Mouse (Mus musculus): ENCODE data around the gene Rps6kb2. TPM values are rescaled to one million over a fixed set of nuclear protein-coding genes. Genes with fewer than 3 reads are reported as not detected.

Rps6kb2 gene
- 100 to 1,000 TPM in 1 of 26 experiments, 10 to 100 TPM in 25; 26.9 to 105 (median 65.9) TPM for total RNA-seq (2018; cell fraction: chromatin; rRNA removed)
- 10 to 100 TPM; 16.9 to 28.7 (median 23.1) TPM for total RNA-seq (2018; cell fraction: cytosol; rRNA removed)
- total RNA-seq (2018; cell fraction: nucleus; rRNA removed), result 10 to 100 TPM; 23.8 to 76.7 (median 43.6) TPM
- 13.6 to 29.6 TPM (median 18.4 TPM) in 3 replicates for polyA plus RNA-seq (2018)

DNA sequence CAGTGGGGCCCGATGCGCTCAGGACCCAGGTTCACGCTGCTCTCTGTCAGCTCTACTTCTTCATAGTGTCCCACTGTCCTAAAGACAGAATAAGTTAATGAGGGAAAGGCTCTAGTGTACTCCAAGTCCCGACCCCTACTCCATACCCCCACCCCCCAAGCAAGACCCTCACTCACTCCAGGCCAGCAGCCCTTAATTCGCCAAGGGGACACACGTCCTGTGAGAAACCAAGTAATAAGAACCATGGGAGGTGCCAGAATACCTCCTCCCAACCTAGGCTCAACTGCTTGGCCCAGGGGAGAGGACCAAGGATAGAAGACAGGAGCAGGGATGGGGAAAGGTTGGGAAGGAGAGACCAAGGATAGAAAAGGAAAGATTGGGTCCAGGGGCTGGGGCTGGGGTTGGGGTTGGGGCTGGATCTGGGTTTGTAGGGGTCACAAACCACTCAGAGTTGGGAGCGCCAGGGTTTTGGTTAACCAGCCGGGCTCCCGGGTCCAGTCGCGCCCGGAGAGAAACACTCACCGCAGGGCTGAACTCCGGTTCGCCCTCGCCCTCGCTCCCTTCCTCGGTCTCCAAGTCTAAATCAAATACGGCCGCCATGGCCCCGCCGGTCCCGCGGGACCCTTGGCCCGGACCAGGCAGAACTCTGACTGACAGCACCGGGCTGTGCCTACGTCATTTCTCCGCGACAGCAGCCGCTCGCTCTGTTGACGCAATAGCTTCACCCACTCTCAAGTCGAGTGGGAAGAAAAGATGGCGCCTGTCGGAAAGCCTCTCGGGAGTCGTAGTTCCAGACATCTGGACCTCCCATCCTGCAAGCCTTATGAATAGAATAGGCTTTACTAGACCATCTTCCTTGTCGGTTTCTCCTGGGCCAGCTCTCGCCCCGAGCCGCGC lies at the start of gene Rps6kb2:
Rps6kb2 (minus strand) TSS at position 709 of the 897 bp plus-strand sequence.
- peak within 1 kb of the TSS; percentile 84 for H3K4me3 ChIP-seq (ENCODE audit: inconsistent target)
- H3K36me3 ChIP-seq (ENCODE audit: inconsistent target), result peaks cover 30% of the 10 kb centered on the region
- peak within 1 kb of the TSS; percentile 36 for H3K27ac ChIP-seq
- WGBS (ENCODE audit: missing documents), result 9% methylated on average over 42 of the region's 42 CpGs
- H3K79me2 ChIP-seq (ENCODE audit: inconsistent target), result peaks cover 12% of the 10 kb centered on the region; the same call in 1 of the 2 replicates

DNA sequence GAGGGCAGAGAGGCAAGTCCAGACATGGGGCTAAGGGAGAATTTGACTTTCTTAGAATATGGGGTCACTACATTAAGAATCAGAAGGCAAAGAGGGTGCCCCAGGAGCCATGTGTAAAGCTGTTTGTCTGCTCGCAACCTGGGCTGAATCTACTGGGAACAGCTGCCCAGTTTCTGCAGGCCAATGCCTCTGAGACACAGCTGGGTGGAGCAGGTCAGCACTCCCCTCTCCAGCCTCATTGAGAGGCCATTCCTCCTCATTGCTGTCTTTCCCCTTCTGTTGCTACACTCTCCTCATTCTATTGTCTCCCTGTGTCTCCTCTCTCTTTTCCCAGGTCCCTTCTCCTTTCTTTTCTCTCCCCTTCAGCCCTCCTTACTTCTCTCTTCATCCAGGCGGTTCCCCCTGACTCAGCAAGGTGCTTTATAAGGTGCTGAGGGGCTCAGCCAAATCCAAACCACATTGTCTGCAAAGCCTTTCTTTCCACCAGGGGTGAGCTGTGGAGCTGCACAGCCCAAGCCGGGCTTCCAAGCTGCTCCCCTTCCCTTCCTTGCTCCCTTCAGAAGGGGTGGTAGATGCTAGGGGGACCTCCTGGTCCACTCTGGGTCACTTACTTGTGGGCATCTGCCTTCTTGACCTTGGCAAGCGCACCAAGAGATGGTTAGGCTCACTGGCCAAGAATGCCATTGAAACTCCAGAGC lies 48.9 kb upstream of the Rps6kb2 start:
- Histone ChIP-seq H3K36me3 (ENCODE audit: inconsistent target) (no peaks in the 10 kb centered on the region), H3K4me3 (ENCODE audit: inconsistent target) (no peak overlapping the region), H3K27ac (no peak overlapping the region), H3K79me2 (ENCODE audit: inconsistent target) (no peaks in the 10 kb centered on the region)
- WGBS (ENCODE audit: missing documents), result 93% methylated on average over 4 of the region's 4 CpGs

DNA sequence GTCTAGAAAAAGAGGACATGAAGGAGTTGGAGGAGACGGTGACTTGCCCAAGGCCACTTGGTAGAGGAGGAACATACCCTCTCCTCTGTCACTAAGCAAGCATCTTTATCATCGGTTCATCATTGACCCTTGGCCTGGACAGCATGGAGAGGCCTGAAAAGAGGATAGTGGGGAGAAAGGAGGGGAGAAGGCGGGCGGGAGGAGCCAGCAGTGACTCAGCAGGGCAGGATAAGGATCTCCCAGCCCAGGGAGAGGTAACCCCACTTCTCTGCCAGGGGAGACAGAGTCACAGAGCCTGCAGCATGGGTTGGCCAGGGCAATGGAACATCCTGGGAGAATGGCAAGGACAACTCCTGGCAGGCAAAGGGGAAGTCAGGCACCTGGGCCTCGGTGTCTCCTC lies 45.4 kb upstream of the Rps6kb2 start:
- H3K27ac ChIP-seq, result no peak overlapping the region
- no peaks in the 10 kb centered on the region for H3K79me2 ChIP-seq (ENCODE audit: inconsistent target)
- WGBS (ENCODE audit: missing documents), result 69% methylated on average over 4 of the region's 5 CpGs
- H3K36me3 ChIP-seq (ENCODE audit: inconsistent target), result no peaks in the 10 kb centered on the region
- no peak overlapping the region for H3K4me3 ChIP-seq (ENCODE audit: inconsistent target)

DNA sequence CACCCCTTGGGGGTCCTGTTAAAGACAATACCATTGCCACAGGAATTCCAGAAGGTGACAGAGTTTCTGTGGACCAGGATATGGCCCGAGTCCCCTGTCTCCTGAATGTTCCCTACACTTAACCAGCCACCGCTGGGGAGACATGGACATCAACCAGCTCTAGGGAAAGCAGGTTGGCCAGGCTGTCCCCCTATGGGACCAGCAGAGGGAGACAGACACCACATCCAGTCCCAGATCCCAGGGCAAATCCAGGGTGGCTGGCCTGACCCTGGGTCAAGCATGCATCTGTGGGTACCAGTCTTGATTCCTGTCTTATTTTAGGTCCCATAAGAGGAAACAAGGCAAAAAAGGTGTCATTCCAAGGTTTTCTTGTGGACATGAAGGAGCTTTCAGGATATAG lies 43.8 kb upstream of the Rps6kb2 start:
- WGBS (ENCODE audit: missing documents), result 0% methylated on average over 2 of the region's 2 CpGs
- no peaks in the 10 kb centered on the region for H3K36me3 ChIP-seq (ENCODE audit: inconsistent target)

DNA sequence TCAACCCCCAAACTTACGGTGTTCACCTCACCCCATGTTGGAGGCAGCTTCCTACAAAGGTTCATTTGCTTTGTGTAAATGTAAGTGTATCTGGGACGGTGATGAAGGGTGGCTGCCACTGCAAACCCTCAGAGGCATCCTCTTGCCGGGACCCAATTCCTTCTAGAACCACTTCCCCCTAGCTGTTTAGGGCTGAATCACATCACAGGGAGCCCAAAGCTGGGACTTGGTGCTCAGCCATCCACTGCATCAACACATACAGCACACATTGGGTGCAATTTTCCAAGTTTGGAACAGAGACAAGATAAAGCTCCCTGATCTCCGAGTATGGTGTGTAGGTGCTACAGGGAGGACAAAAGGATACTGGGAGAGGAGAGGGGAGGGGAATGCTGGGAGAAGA lies 41.7 kb upstream of the Rps6kb2 start:
- WGBS (ENCODE audit: missing documents), result 63% methylated on average over 3 of the region's 4 CpGs
- Histone ChIP-seq H3K79me2 (ENCODE audit: inconsistent target) (peaks cover 15% of the 10 kb centered on the region), H3K27ac (no peak overlapping the region), H3K36me3 (ENCODE audit: inconsistent target) (no peaks in the 10 kb centered on the region), H3K4me3 (ENCODE audit: inconsistent target) (no peak overlapping the region)

More for the DNA sequence above, 43.8 kb upstream of the Rps6kb2 start:
- Histone ChIP-seq H3K4me3 (ENCODE audit: inconsistent target) (no peak overlapping the region), H3K79me2 (ENCODE audit: inconsistent target) (no peaks in the 10 kb centered on the region; the same call in 1 of the 2 replicates), H3K27ac (no peak overlapping the region)

DNA sequence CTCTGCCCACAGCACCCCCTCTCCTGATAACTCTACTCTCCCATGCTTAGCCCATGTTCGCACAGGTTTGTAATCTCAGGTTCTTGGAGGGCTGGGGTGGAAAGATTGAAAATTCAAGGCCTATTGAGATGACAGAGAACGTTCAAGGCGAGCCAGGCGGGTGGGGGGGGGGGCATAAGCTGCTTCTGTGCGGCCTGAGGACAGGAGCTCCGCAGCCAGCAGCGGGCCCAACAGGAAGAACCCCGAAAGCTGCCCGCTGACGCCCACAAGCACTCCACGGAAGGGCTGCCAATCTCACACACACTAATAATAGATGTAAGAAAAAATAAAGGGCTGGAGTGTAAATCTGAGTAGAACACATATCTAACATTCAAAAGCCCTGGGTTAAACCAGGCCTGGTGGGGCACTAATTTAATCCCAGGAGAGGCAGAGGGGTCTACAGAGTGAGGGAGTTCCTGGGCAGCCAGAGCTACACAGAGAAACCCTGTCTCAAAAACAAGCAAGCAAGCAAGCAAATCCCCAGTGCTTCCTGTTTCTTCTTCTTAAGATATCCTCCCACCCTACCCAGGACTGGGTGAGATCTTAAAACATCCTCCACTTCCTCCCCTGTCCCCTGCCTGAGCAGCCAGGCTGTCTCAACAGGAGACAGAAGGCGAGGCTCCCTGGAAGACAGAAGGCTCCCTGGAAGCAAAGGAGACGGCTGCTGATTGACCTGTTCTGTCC lies 40.6 kb upstream of the Rps6kb2 start:
- WGBS (ENCODE audit: missing documents), result 15% methylated on average over 8 of the region's 13 CpGs
- peaks cover 22% of the 10 kb centered on the region for H3K79me2 ChIP-seq (ENCODE audit: inconsistent target)
- no peaks in the 10 kb centered on the region for H3K36me3 ChIP-seq (ENCODE audit: inconsistent target)
- H3K4me3 ChIP-seq (ENCODE audit: inconsistent target), result no peak overlapping the region
- peak overlapping the region; percentile 56 for H3K27ac ChIP-seq

DNA sequence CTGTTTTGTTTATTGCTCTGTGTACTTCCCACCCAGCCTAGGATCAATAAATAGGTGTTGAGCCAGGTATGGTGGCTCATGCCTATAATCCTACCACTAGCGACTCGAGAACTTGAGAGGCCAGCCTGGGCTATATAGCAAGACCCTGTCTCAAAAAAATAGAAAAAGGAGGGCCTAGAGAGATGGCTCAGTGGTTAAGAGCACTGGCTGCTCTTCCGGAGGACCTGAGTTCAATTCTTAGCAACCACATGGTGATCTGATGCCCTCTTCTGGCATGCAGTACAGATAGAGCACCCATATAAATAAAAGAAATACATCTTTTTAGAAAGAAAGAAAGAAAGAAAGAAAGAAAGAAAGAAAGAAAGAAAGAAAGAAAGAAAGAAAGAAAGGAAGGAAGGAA lies 40.0 kb upstream of the Rps6kb2 start:
- peaks cover 22% of the 10 kb centered on the region for H3K79me2 ChIP-seq (ENCODE audit: inconsistent target)
- whole genome bisulfite sequencing (ENCODE audit: missing documents), result 24% methylated on average over 3 of the region's 3 CpGs
- H3K27ac ChIP-seq, result peak overlapping the region; percentile 56
- no peak overlapping the region for H3K4me3 ChIP-seq (ENCODE audit: inconsistent target)
- H3K36me3 ChIP-seq (ENCODE audit: inconsistent target), result 0 out of 2 replicates have a peak, but pooled peaks cover 1% of the 10 kb centered on the region

DNA sequence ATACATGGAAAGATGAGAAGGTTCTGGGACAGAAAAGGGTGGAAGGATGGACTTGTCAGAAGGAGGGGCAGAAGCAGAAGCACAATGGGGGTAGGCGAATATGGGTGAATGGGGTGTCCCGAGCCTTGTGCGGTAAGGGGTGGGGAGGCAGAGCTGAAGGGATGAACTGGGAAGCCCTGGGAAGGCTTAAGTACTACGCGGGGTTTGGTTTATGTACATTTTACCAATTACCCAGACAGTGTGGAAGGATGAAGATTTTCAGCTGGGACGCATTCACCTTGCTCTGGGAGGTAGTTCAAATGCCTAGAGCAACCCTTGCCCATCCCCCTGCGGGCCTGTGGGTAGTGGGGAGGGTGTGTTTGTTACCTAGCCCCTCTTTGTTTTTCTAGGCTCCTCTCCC lies 39.0 kb upstream of the Rps6kb2 start:
- WGBS (ENCODE audit: missing documents), result 62% methylated on average over 7 of the region's 7 CpGs
- H3K27ac ChIP-seq, result peak overlapping the region; percentile 82
- peak overlapping the region; percentile 91 for H3K4me3 ChIP-seq (ENCODE audit: inconsistent target)
- peaks cover 22% of the 10 kb centered on the region for H3K79me2 ChIP-seq (ENCODE audit: inconsistent target)
- H3K36me3 ChIP-seq (ENCODE audit: inconsistent target), result 0 out of 2 replicates have a peak, but pooled peaks cover 11% of the 10 kb centered on the region

DNA sequence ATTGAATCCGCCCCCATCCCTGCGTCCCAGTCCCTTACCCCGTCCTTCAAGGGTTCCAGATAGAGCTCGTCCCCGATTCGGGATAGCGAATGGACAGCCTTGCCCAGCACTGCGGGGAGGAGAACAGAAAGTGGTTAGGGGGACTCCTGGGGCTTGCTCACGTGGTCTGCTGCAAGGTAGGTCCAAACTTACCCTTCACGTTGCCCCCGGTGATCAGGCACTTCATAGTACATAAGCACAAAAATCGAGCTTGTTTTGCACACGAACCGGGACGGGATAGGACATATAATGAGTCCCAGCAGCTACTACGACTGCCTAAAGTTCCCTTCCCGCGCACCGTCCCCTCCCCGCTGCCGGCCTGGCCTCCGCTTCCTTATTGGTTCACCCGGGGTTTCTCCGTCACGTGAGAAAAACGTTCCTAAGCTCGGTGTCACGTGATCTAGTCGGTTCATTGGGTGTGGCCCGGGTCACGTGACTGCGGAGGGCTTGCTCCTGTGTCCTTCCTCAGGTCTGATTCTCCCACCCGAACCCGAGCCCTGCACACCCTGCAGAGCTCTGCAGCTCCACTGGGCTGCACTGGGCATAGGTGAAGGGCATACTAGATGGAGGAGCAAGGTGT lies 38.2 kb upstream of the Rps6kb2 start, which contains the start of gene Rad9a:
Rad9a (minus strand) TSS at position 372 of the 619 bp plus-strand sequence.
- peak within 1 kb of the TSS; percentile 91 for H3K4me3 ChIP-seq (ENCODE audit: inconsistent target)
- H3K79me2 ChIP-seq (ENCODE audit: inconsistent target), result peaks cover 27% of the 10 kb centered on the region
- peaks cover 16% of the 10 kb centered on the region for H3K36me3 ChIP-seq (ENCODE audit: inconsistent target)
- WGBS (ENCODE audit: missing documents), result 0% methylated on average over 33 of the region's 34 CpGs
- peak within 1 kb of the TSS; percentile 82 for H3K27ac ChIP-seq

DNA sequence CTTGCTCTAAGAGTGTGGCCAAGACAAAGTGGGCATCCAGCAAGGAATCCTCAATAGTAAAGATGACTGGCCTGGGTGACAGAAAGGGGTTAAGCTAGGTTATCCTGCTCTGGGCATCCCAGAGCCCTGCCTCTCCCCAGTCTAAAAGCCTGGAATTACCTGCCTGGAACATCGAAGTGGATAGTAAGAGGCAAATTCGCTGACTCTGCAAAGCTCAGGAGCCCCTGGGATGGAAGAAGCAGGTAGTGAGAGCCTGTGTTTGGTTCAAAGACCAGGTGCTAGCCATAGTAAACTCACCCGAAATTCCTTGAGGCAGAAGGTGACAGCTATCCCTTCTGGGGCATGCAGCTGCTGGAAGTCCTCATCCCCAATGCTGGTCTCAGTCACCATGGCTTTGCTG lies 34.0 kb upstream of the Rps6kb2 start:
- Histone ChIP-seq H3K36me3 (ENCODE audit: inconsistent target) (peaks cover 47% of the 10 kb centered on the region), H3K4me3 (ENCODE audit: inconsistent target) (no peak overlapping the region), H3K27ac (no peak overlapping the region), H3K79me2 (ENCODE audit: inconsistent target) (peaks cover 60% of the 10 kb centered on the region)
- WGBS (ENCODE audit: missing documents), result 93% methylated on average over 3 of the region's 3 CpGs

DNA sequence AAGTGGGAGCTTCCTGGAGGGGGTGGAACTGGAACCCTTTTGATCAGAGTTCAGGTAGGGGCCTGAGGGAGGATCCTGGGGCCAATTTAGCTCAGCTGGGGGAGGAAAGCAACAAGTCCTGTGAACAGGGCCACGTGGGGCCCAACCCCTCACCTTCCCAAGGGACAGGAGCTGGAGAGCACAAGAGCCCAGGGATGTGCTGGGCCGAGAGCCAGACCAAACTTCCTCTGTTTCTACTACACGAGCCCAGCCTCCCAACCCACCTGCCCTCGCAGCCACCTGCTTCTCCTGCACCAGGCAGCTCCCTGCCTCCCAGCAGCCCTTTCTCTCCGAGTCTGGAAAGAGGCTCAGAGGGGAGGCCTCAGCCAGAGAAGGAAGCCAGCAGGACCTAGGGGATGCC lies 33.4 kb upstream of the Rps6kb2 start:
- WGBS (ENCODE audit: missing documents), result 32% methylated on average over 5 of the region's 5 CpGs
- no peak overlapping the region for H3K4me3 ChIP-seq (ENCODE audit: inconsistent target)
- peaks cover 60% of the 10 kb centered on the region for H3K79me2 ChIP-seq (ENCODE audit: inconsistent target)
- H3K27ac ChIP-seq, result no peak overlapping the region
- H3K36me3 ChIP-seq (ENCODE audit: inconsistent target), result peaks cover 47% of the 10 kb centered on the region

DNA sequence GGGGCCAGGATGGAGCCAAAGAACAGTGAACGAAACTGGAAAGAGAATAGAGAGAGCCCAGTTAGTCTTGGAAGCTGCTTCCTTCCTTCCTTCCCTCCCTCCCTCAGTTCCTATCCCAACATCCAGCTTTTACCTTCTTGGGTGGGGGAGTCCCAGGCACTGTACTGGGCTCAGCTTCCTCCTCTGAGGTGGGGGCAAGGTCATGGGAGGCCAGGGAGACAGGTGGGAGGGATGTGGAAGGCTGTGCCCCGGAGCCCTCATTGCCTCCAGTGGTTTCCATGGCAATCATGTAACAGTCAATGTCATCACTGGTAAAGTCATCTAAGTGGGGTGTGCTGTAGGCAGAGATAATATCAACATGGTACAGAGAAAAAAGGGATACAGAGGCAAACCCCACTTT lies 32.9 kb upstream of the Rps6kb2 start:
- Histone ChIP-seq H3K36me3 (ENCODE audit: inconsistent target) (peaks cover 47% of the 10 kb centered on the region), H3K27ac (no peak overlapping the region), H3K79me2 (ENCODE audit: inconsistent target) (peaks cover 57% of the 10 kb centered on the region), H3K4me3 (ENCODE audit: inconsistent target) (no peak overlapping the region)
- 74% methylated on average over 2 of the region's 2 CpGs for WGBS (ENCODE audit: missing documents)

DNA sequence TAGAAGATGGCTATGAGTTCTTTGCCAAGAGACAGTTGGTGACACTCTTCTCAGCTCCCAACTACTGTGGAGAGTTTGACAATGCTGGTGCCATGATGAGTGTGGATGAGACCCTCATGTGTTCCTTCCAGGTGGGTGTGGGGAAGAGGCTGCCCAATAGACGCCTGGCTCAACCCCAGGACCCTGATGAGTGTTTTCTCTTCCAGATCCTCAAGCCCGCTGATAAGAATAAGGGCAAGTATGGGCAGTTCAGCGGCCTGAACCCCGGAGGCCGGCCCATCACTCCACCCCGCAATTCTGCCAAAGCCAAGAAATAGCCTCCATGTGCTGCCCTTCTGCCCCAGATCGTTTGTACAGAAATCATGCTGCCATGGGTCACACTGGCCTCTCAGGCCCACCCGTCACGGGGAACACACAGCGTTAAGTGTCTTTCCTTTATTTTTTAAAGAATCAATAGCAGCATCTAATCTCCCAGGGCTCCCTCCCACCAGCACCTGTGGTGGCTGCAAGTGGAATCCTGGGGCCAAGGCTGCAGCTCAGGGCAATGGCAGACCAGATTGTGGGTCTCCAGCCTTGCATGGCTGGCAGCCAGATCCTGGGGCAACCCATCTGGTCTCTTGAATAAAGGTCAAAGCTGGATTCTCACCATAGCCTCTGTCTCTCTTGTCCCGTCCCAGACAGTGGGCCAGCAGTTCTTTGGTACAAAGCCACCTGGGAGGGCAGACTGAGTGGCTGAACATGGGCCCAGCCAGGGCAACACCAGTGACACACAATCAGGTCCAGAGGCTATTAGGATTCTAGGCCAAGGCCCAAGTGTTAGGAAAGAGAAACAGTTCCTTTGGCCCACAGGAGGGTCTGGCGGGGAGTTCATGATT lies 31.9 kb upstream of the Rps6kb2 start:
- no peak overlapping the region for H3K27ac ChIP-seq
- H3K4me3 ChIP-seq (ENCODE audit: inconsistent target), result no peak overlapping the region

More for the DNA sequence above, 31.9 kb upstream of the Rps6kb2 start:
- peaks cover 47% of the 10 kb centered on the region for H3K36me3 ChIP-seq (ENCODE audit: inconsistent target)
- H3K79me2 ChIP-seq (ENCODE audit: inconsistent target), result peaks cover 47% of the 10 kb centered on the region
- 91% methylated on average over 12 of the region's 12 CpGs for WGBS (ENCODE audit: missing documents)
